Mouse (Mus musculus) ES-E14 (cell line): Measurements from ENCODE around the gene Fat1.

Experiments
- CHD2 ChIP-seq: IDR thresholded peaks from 2 replicates; pipeline ENCODE4 v1.6.1; 2014; ENCODE audit warnings: mild to moderate bottlenecking, low read depth, low read length, inconsistent platforms
- HCFC1 ChIP-seq: IDR thresholded peaks from 2 replicates; pipeline ENCODE4 v1.6.1; 2012; ENCODE audit warnings: low read length, inconsistent platforms, borderline replicate concordance; ENCODE audit not compliant: insufficient read depth
- MAFK ChIP-seq: IDR thresholded peaks from 2 replicates; pipeline ENCODE4 v1.6.1; 2014; ENCODE audit warnings: mild to moderate bottlenecking, low read depth, low read length, inconsistent platforms; ENCODE audit not compliant: insufficient read depth
- ZC3H11A ChIP-seq: IDR thresholded peaks from 2 replicates; pipeline ENCODE4 v1.6.1; 2012; ENCODE audit warnings: low read depth, mild to moderate bottlenecking, inconsistent platforms, low read length, borderline replicate concordance
- ZNF384 ChIP-seq: IDR thresholded peaks from 2 replicates; pipeline ENCODE4 v1.6.1; 2012; ENCODE audit warnings: low read depth, low read length, inconsistent platforms

DNA sequence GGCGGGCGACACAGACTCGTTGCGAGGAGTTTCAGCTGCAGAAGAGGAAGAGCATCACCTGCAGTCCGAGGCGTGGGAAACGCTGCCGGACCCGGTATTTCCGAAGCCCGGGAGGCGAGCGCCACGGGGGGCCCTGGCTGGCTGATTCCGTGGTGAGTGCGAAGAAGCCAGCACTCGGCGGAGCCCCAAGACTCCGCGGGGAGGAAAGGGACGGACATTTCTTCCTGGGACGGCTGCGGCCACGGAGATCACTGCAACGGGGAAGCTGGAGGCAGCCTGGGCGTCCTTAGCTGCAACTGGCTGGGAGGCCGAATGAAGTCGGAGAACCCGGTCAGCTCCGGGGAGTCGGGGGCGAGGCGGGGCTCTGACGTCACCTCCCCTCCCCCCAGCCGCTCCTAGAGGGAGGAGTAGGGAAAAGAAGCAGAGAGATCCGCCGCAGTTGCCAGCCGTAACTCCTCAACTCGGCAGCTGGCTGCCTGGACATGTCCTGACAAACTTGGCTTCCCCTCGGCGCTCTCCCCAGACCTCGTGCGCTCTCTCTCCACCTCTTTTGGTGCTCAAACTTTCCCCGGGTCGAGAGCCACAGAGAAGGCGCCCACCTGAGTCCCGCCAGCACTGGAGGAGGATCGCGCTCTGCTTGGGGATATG, at the start of gene Fat1:
- TF ChIP-seq HCFC1 (0 out of 2 replicates have a peak, but pooled peaks have one; percentile 47), CHD2 (no peak), ZC3H11A (no peak), MAFK (no peak), ZNF384 (no peak)
